Mouse (Mus musculus) left cerebral cortex, postnatal 36 days (tissue): ENCODE measurements around the gene Cox15. TPM values are rescaled to one million over a fixed set of nuclear protein-coding genes. Genes with fewer than 3 reads are reported as not detected.

ENCODE experiments used
- DNase-seq, 2 experiments: peaks; one replicate each; pipeline ENCODE4 v3.0.0; 2021 to 2022; ENCODE audit warnings: low spot score in 2 of 2, mixed read lengths in 1 of 2
- intact Hi-C: fragments of 180-260 bp; cut with DNase I; formaldehyde crosslinking; loops from one replicate; pipeline ENCODE4 v1.15.1; 2025
- total RNA-seq, 2 experiments: library from RNA; stranded (reverse); gene quantifications; 2 replicates each; pipeline ENCODE4 v1.2.3; 2021

Cox15 gene
- total RNA-seq, 2 experiments from 2014 or later, result 13.3 to 17.1 TPM

DNA sequence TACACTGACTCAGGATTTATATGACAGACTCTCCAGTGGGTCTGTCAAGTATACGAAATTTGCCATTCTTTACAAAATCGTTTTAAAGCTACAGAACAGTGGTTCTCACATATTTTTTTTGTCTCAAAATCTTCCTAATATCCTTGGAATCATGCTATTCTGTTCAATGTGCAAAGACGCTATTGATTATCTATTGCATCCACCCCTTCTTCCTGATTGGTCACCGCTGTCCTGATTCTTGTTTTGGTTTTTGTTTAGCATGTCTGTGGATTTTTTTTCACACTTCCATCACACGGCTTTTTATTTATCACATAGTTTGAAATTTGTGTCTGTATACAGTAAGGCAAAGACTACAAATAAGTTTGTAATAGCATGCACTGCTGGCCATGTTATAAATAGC, 13.7 kb upstream of the Cox15 start:
- DNase-seq, result no peak
- intact Hi-C loops, result no loop called here

DNA sequence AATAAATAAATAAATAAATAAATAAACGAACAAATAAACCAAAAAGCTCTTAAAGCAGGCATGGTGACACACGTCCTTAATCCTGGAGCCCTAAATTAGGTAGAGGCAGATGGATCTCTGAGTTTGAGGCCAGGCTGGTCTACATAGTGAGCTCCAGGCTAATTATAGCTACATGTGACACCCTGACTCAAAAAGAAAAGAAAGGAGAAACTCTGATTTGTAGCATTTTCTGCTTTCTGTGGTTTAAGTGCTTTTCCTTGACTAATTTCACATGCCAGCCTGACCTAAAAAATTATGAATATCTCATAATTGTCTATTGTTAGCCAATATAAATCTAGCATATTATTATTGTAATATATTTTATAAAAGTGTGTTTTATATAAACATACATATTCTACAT, 9.6 kb upstream of the Cox15 start:
- DNase-seq, result no peak
- intact Hi-C loops, result no loop called here

DNA sequence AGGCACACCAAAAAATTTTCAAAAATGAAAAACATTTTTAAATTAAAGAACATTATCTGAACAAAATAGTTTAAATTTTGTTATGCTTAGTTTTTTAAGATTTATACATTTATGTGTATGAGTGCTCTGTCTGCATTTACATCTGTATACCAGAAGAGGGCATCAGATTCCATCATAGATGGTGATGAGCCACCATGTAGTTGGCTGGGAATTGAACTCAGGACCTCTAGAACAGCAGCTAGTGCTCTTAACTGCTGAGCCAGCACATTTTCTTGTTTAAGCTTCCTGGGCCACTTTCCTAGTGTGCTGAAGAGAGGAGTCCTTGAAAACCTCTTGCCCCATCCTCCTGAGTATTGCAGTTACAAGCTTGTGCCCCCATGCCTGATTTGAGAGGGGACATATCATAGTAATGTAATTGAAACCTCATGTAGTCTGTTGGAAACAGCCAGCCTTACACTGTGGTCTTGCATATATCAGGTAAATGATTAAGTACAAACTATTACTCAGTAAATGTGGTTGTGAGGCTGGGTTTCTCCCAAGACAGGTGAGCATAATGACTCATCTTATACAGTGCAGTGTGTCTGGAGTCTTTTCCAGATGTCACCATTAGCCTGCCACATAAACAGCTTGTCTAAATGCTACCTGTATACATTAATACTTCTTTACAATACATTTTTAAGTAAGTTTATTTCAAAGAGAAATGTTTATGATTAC, 8.9 kb upstream of the Cox15 start:
- no peak for DNase-seq
- intact Hi-C loops, result no loop called here

DNA sequence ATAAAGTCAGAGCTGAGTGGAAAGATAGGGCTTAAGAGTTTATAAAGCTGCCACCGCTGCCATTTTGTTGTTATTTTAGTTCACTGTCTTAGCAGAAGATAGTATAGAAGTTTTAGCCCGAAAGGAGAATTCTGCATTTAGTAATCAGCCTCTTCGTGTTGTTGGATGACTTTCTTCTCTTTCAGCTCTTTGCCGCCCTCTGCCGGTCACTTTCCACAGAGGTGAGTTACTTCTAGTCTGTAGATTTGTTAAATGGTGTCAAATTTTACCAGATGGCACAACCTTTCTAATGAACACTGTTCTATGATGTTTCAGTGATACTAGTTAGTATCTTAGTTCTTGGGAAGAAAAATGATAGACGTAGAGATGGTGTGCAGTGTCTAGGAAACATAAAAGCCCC, 7.7 kb upstream of the Cox15 start:
- DNase-seq, result peak; percentile 26 to 41
- intact Hi-C loops, result no loop called here

DNA sequence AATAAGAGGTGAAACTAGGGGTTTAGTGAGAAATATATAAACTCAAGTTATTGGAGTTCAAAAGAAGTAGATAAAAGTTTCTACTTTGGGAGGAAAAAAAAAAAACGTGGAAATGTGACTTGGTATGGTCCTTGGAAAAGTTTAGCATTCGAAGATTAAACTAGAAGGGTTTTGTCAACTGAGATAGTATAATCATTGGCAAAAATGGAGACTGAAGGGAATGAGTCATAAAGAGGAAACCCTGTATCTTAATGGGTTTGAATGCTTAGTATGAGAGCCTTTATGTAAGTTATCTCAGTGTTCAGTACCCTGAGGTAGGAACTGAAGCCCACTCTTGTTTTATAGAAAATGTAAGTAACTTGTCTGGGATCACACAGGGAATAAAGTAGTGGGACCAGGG, 2.1 kb upstream of the Cox15 start:
- intact Hi-C loops, result loop anchor here (5.0 to 10.0 kb wide), 3 partner anchors 68 to 390 kb away; partner anchors contain the start of genes Bloc1s2 and Entpd7
- no peak for DNase-seq

DNA sequence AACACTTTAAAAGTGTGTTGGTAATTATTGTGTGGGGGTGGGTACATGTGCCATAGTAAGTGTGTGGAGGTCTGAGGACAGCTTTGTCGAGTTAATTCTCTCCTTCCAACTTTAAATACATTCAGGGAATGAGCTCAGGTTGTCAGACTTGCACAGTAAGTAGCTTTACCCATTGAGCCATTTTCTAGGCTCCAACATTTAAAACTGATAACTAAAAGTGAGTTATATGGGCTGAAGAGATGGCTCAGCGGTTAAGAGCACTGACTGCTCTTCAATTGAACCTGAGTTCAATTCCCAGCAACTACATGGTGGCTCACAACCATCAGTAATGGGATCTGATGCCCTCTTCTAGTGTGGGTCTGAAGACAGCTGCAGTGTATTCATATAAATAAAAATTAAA, 1.4 kb upstream of the Cox15 start:
- intact Hi-C loops, result loop anchor here (5.0 to 10.0 kb wide), 2 partner anchors 67 to 391 kb away; partner anchors contain the start of genes Bloc1s2 and Entpd7
- no peak for DNase-seq

DNA sequence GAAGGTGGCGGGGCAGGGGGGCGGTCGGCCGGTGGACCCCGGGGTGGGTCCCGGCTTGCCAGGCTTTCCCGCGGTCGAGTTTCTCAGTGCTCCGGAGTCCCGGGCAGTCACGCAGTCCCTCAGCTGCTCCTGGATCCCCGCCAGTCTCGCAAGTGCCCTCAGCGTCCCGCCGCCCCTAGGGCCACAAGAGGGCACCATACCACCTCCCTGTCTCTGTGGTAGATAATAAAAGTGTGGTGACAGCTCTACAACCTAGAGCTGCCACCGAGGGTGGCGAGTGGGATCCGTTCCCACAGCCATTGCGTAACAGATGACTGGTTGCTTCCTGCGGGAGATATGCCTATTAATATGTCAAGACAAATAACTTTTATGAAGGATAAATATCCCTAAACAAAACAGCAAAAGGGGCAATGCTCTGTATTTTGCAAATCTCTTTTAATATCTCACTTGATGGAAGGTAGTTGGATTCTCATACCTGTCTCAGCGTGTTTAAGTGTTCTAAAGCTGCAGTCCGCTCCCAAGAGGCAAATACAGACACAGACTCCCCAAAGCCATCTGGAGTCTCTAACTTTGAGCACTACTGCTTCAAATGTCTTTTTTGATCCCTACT, 531 bp upstream of the Cox15 start:
- intact Hi-C loops, result loop anchor here (5.0 to 10.0 kb wide), 2 partner anchors 66 to 391 kb away; partner anchors contain the start of genes Bloc1s2 and Entpd7
- peak; percentile 85 to 87 for DNase-seq

DNA sequence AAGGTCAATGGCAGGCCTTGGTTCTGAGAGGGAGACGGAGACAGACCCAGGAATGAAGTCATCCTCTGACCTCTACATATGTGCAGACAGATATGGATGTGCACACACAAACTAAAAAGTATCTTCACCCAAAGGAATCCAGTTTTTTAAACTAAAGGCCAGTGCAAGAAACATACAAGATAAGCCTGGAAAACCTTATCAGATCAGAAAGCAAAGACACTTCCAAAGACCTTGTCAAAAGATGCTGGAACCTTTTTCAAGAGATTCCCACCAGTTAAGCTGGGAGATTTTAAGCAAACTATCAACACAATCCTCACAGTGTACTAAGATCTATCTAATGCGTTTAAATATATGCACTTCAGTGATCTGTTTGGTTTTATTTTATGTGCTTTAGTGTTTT, 2.8 kb downstream of the Cox15 start:
- DNase-seq, result no peak
- intact Hi-C loops, result loop anchor here (5.0 to 10.0 kb wide), 2 partner anchors 63 to 395 kb away; partner anchors contain the start of genes Bloc1s2 and Entpd7

DNA sequence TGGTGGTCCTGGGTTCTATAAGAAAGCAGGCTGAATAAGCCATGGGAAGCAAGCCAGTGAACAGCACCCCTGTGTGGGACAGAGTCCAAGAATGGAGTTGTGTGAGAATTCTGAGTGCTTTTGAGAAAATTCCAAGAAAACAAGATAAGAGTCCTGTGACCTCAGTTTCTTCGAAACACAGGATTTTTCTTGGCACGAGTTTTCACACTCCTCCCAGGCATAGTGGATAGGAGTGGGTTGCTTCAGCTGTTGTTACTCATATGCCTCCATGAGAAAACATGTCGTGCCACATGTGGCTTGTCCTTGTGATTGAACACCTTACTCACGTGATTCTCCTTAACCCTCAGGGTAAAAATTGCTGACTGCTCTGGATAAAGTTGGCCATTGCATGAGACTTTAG, 4.9 kb downstream of the Cox15 start:
- DNase-seq, result no peak
- intact Hi-C loops, result no loop called here

DNA sequence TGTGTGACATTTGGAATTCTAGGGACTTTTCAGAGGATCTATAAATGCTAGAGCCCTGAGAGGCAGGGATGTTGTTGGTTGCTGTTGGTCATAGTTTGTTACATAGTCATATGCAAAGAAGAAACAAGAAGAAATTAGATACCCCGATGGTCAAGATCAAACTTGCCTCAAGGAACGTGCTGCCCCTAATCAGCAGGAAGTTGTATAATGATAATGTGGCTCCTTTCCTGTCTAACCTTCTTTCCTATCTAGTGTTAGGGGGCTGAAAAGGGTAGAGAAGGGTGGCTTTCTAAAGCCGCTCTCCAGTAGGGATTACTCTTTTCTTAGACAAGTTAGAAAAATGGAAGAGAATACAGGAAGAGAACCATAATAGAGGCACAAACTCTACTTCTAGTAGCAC, 7.1 kb downstream of the Cox15 start:
- DNase-seq, result no peak
- intact Hi-C loops, result no loop called here

DNA sequence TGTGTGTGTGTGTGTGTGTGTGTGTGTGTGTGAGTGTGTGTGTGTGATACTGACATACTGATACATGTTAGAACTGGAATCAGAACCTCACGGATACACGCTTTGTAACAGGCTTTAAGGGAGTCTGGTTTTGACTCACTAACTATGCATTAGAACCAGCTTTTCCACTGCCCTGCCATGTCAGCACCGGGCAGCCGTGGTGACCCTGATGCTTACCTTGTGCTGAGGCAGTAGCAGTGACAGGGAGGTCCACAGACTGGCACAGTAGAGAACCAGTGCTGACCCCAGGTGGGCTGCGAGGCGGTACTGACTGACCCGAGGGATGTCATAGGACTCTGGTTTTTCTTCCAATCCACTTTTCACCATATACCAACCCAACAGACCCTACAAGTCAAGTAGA, 9.4 kb downstream of the Cox15 start:
- intact Hi-C loops, result no loop called here
- no peak for DNase-seq

DNA sequence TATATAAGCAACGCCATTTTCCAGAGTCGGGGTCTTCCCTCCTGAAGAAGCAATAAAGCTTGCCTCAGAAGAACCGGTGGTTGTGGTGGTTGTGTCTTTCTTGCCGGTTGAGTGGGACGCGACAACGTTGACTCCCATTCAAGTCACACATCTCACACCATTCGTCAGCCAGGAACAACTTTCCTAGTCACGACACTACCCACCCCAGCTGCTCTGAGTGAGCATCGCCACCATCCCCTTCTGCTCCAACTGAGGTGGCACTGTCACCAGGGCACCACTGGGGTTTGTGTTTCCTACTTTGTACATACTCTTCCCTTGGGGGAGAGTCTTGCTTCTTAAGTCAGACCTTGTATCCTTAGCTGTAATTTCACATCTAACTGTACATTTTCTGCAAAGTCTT, 14.4 kb downstream of the Cox15 start:
- DNase-seq, result no peak

DNA sequence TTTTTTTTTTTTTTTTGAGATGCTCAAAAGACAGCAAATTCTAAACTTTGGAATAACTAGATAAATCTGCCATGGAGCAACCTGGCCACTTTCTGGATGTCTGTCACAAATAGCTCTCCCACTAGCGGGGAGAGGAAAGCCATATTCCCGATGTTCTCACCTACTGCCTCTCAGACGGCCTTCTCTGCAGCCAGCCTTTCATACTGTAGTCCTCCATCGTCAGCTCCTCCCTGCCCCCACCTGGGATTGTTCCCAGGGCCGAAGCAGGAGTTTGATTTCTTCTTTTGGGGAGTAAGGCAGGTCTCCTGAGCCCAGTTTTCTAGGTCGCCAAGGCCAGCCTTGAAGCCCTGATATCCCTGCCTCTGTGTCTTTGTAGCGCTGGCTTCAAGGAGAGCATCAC, 21.6 kb downstream of the Cox15 start:
- intact Hi-C loops, result no loop called here
- no peak for DNase-seq

More for the DNA sequence above, 14.4 kb downstream of the Cox15 start:
- intact Hi-C loops, result no loop called here

DNA sequence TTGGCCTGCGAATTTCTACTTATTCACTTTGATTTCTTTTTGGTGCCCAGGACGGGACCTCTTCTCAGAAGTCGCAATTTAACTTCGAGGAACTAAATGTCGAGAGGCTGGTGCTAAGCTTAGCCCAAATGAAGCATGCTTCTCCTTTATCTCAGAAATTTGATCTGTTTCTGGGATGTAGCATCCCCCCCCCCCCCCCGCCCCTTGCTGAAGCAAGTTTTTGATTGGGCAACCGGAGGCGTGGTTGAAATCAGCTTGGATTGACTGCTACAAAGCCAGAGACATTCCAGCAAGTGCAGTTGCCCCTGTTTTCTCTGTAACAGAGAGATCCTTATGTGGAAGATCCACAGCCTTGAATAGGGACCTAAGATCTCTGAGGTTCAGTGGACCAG, 22.8 kb downstream of the Cox15 start:
- DNase-seq, result no peak
- intact Hi-C loops, result no loop called here

DNA sequence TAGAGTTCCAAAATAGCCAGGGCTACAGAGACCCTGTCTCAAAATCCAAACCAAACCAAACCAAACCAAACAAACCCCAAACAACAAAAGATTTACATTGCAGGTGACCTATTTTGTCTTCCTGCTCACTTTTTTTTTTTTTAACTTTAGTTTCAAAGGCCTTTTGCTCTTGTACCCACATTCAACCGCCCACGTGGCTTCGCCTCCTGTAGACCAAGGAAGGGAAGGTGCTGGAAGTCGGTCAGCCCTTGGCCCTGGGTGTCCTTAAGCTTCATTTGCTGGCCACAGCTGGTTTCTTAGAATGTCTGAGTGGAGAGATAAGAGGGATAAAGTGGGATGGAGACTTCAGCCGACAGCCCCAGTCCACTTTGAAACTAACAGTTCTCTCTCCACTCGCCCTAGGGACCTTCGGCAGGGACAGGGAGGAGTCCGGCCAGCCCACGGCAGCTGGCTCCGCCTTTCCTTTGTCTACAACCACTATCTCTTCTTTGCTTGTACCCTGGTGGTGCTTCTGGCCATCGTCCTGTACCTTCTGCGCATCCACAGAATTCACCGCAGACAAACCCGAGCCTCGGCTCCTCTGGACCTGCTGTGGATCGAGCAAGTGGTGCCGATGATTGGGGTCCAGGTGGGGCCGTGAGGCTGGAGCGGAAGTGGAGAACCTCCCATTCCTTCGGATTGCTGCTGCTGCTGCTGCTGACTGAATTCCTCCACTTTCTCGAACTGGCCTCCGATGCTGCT, 23.3 kb downstream of the Cox15 start:
- no peak for DNase-seq
- intact Hi-C loops, result no loop called here

DNA sequence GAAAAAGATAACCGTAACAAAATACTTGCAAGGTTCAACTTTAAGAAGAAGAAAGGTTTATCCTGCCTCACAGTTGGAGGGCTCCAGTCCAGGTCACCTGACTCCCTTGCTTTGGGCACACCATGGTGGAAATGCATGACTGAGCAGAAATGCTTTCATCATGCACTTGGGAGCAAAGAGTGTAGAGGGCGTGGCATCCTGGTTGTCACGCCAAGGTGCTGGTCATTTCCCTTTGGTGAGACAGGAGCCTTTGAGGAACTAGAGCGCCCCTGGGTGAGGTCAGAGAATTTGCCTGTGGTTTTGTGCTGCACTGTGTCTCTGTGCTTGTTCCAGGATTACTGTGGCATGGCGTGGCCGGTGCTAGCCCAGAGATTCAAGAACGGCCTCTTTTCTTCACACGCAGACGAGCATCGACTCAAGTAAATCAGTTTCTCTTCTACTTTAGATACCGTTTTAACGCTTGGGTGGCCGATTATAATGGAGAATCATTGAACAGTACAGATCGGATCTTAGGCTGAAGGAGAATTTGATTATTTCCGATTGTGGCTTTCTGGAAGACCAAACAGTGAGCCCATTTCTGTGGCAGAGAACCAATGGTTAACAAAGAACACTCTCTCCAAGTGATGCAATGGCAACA, 26.2 kb downstream of the Cox15 start:
- intact Hi-C loops, result no loop called here
- no peak for DNase-seq

DNA sequence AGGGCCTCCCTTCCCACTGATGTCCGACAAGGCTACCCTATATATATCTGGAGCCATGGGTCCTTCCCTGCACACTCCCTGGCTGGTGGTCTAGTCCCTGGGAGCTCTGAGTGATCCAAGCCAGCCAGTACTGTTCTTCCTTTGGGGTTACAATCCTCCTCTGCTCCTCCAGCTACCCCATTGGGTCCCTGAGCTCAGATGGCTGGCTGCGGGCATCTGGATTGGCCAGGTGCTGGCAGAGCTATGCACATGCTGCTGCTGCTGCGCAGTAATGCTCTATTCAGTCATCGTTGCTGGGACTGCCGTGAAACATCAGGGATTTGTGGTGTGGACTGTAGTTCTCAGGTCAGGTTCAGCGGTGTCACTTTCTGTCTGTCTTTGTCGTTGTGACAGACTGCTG, 28.0 kb downstream of the Cox15 start:
- intact Hi-C loops, result no loop called here
- DNase-seq, result no peak

DNA sequence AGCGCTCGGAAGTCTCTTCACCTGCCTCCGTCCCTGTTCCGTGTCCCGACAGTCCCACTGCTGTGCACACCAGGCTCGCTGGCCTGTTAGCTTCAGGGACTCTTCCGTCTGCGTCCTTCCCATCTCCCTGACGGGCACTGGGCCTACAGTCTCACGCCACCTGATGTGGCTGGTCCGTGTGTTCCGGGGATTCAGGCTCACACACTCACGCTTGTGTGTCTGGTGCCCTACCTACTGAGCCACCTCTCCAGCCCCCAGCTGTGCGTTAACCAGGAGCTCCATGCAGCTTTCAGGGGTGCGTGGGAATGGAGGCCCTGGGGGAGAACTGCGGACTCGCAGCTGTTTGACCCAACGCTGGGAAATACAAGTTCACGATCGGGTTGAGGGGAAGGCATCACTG, 28.6 kb downstream of the Cox15 start:
- intact Hi-C loops, result no loop called here
- DNase-seq, result no peak

DNA sequence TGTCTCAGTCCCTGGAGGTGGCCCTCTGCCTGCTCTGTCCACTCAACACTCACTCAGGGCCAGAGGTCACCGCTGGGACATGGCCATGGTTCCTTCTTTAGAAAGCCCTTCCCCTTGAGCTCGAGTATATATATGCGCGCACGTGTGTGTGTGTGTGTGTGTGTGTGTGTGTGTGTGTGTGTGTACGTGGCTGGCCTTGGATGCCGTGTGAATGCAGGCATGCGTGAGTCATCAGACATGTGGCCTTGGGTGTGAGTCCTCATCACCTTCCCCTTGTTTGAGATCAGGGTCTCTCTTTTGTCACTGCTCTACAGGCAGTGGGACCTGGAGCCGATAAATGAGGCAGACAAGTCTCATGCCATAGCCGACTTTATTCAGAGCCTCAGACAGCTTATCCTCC, 29.3 kb downstream of the Cox15 start:
- intact Hi-C loops, result no loop called here
- DNase-seq, result no peak

DNA sequence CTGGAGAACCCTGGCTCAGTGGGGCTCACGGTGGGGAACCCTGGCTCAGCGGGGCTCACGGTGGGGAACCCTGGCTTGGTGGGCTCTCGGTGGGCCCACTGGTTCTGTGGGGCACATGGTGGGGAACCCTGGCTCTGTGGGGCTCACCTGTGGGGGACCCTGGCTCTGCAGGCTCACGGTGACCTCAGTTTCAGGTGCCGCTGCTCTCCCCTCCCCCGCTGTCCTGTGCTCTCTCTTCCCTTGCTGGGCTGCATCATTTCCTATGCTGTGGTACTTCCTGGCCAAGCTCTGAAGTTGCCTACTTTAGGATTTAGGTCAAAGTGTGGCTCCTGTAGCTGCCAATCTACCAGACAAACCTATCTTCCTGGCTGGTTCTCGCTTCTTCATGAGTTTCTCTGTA, 29.9 kb downstream of the Cox15 start:
- intact Hi-C loops, result no loop called here

More for the DNA sequence above, 29.9 kb downstream of the Cox15 start:
- no peak for DNase-seq
